Mouse (Mus musculus): ENCODE measurements around the gene Cnn1.

The Cnn1 gene

GRCm38 (mm10) chr9:22098993-22099696 is at the start of gene Cnn1:
Gene Cnn1 (plus strand): TSS chr9:22099216.
- no peak for ATAC-seq (ENCODE audit: insufficient number of reproducible peaks, low FRiP score, low TSS enrichment)

- ATAC-seq (ENCODE audit: insufficient number of reproducible peaks, low FRiP score, low TSS enrichment) = no peak
Observed at GRCm38 (mm10) chr9:22049315-22049714, 49.7 kb upstream of the Cnn1 start.

GRCm38 (mm10) chr9:22049721-22050270 is 49.2 kb upstream of the Cnn1 start:
- no peak for ATAC-seq (ENCODE audit: insufficient number of reproducible peaks, low FRiP score, low TSS enrichment)

- peak; percentile 29; the same call in 1 of the 2 replicates for ATAC-seq (ENCODE audit: insufficient number of reproducible peaks, low FRiP score, low TSS enrichment)
Observed at GRCm38 (mm10) chr9:22050351-22050889, 48.6 kb upstream of the Cnn1 start.

GRCm38 (mm10) chr9:22051161-22051957 is 47.7 kb upstream of the Cnn1 start:
- no peak for ATAC-seq (ENCODE audit: insufficient number of reproducible peaks, low FRiP score, low TSS enrichment)

GRCm38 (mm10) chr9:22051958-22052254 is 47.1 kb upstream of the Cnn1 start, which contains the start of gene Elavl3:
Gene Elavl3 (minus strand): TSS chr9:22052023.
- peak; percentile 41 for ATAC-seq (ENCODE audit: insufficient number of reproducible peaks, low FRiP score, low TSS enrichment)

GRCm38 (mm10) chr9:22053657-22054056 is 45.4 kb upstream of the Cnn1 start:
- no peak for ATAC-seq (ENCODE audit: insufficient number of reproducible peaks, low FRiP score, low TSS enrichment)

GRCm38 (mm10) chr9:22054411-22055076 is 44.5 kb upstream of the Cnn1 start:
- ATAC-seq (ENCODE audit: insufficient number of reproducible peaks, low FRiP score, low TSS enrichment) = peak; percentile 36

- ATAC-seq (ENCODE audit: insufficient number of reproducible peaks, low FRiP score, low TSS enrichment) = no peak
Observed at GRCm38 (mm10) chr9:22055713-22056112, 43.3 kb upstream of the Cnn1 start.

- no peak for ATAC-seq (ENCODE audit: insufficient number of reproducible peaks, low FRiP score, low TSS enrichment)
Observed at GRCm38 (mm10) chr9:22056303-22056910, 42.6 kb upstream of the Cnn1 start.

- ATAC-seq (ENCODE audit: insufficient number of reproducible peaks, low FRiP score, low TSS enrichment) = no peak
Observed at GRCm38 (mm10) chr9:22057031-22057517, 41.9 kb upstream of the Cnn1 start.

GRCm38 (mm10) chr9:22058011-22058424 is 41.0 kb upstream of the Cnn1 start:
- 0 out of 2 replicates have a peak, but pooled peaks have one; percentile 12 for ATAC-seq (ENCODE audit: insufficient number of reproducible peaks, low FRiP score, low TSS enrichment)

GRCm38 (mm10) chr9:22061339-22061738 is 37.7 kb upstream of the Cnn1 start:
- ATAC-seq (ENCODE audit: insufficient number of reproducible peaks, low FRiP score, low TSS enrichment) = no peak; the same call in 1 of the 2 replicates

GRCm38 (mm10) chr9:22064341-22064740 is 34.7 kb upstream of the Cnn1 start:
- ATAC-seq (ENCODE audit: insufficient number of reproducible peaks, low FRiP score, low TSS enrichment) = peak; percentile 65

- no peak for ATAC-seq (ENCODE audit: insufficient number of reproducible peaks, low FRiP score, low TSS enrichment)
Observed at GRCm38 (mm10) chr9:22065642-22066041, 33.4 kb upstream of the Cnn1 start.

GRCm38 (mm10) chr9:22066433-22066832 is 32.6 kb upstream of the Cnn1 start:
- no peak for ATAC-seq (ENCODE audit: insufficient number of reproducible peaks, low FRiP score, low TSS enrichment)

GRCm38 (mm10) chr9:22067195-22067594 is 31.8 kb upstream of the Cnn1 start:
- no peak for ATAC-seq (ENCODE audit: insufficient number of reproducible peaks, low FRiP score, low TSS enrichment)

GRCm38 (mm10) chr9:22069881-22070553 is 29.0 kb upstream of the Cnn1 start:
- ATAC-seq (ENCODE audit: insufficient number of reproducible peaks, low FRiP score, low TSS enrichment) = peak; percentile 21; the same call in 1 of the 2 replicates

GRCm38 (mm10) chr9:22070791-22071573 is 28.0 kb upstream of the Cnn1 start, which contains the start of the genes Gm49318 and Zfp653:
Gene Gm49318 (minus strand): TSS chr9:22071259.
Gene Zfp653 (minus strand): TSS chr9:22071376.
- peak; percentile 87 for ATAC-seq (ENCODE audit: insufficient number of reproducible peaks, low FRiP score, low TSS enrichment)
